Mouse (Mus musculus) kidney, postnatal 36 days (tissue): Measurements from ENCODE around the gene Runx1.

Experiments
- DNase-seq, 2 experiments: peaks; one replicate each; pipeline ENCODE4 v3.0.0; 2021 to 2022; ENCODE audit warnings: mixed read lengths in 2 of 2

Gene Runx1

GRCm38 (mm10) chr16:92790601-92791000 is 35.3 kb downstream of the Runx1 start:
- DNase-seq, result no peak

- DNase-seq, result no peak
These were observed 36.1 kb downstream of the Runx1 start for GRCm38 (mm10) chr16:92789840-92790239.

- DNase-seq, result no peak
These were observed 37.5 kb downstream of the Runx1 start for GRCm38 (mm10) chr16:92788446-92788845.

GRCm38 (mm10) chr16:92786883-92787321 is 39.0 kb downstream of the Runx1 start:
- DNase-seq, result no peak

- no peak for DNase-seq
These were observed 39.6 kb downstream of the Runx1 start for GRCm38 (mm10) chr16:92786276-92786882.

- DNase-seq, result no peak
These were observed 42.3 kb downstream of the Runx1 start for GRCm38 (mm10) chr16:92783651-92784131.

GRCm38 (mm10) chr16:92782408-92782807 is 43.5 kb downstream of the Runx1 start:
- DNase-seq, result no peak

GRCm38 (mm10) chr16:92779896-92780435 is 46.0 kb downstream of the Runx1 start:
- DNase-seq, result peak; percentile 2 to 12

- no peak for DNase-seq
These were observed 46.8 kb downstream of the Runx1 start for GRCm38 (mm10) chr16:92779175-92779574.

- DNase-seq, result no peak
These were observed 47.7 kb downstream of the Runx1 start for GRCm38 (mm10) chr16:92778096-92778780.

GRCm38 (mm10) chr16:92767862-92768261 is 58.1 kb downstream of the Runx1 start:
- DNase-seq, result no peak

- DNase-seq, result no peak
These were observed 58.5 kb downstream of the Runx1 start for GRCm38 (mm10) chr16:92767423-92767822.

- DNase-seq, result no peak
These were observed 61.1 kb downstream of the Runx1 start for GRCm38 (mm10) chr16:92764741-92765396.

- DNase-seq, result no peak
These were observed 62.3 kb downstream of the Runx1 start for GRCm38 (mm10) chr16:92763666-92764065.

GRCm38 (mm10) chr16:92761968-92762521 is 63.9 kb downstream of the Runx1 start:
- peak in 1 of 2 experiments; percentile 16 for DNase-seq

- DNase-seq, result no peak
These were observed 65.9 kb downstream of the Runx1 start for GRCm38 (mm10) chr16:92760091-92760490.

- no peak for DNase-seq
These were observed 68.4 kb downstream of the Runx1 start for GRCm38 (mm10) chr16:92757564-92757963.

- no peak for DNase-seq
These were observed 72.0 kb downstream of the Runx1 start for GRCm38 (mm10) chr16:92753944-92754343.

GRCm38 (mm10) chr16:92753139-92753538 is 72.8 kb downstream of the Runx1 start:
- no peak for DNase-seq

- no peak for DNase-seq
These were observed 77.7 kb downstream of the Runx1 start for GRCm38 (mm10) chr16:92748272-92748671.

GRCm38 (mm10) chr16:92747062-92747461 is 78.9 kb downstream of the Runx1 start:
- DNase-seq, result no peak

GRCm38 (mm10) chr16:92745239-92745638 is 80.7 kb downstream of the Runx1 start:
- no peak for DNase-seq

- DNase-seq, result no peak
These were observed 81.7 kb downstream of the Runx1 start for GRCm38 (mm10) chr16:92744172-92744777.
